Mouse (Mus musculus): ENCODE data around the gene Map4k4.

- TF ChIP-seq CTCF (IDR thresholded peaks at IDR 0.05 in 2 of 3, conservative IDR thresholded peaks at IDR 0.05 in 1 of 3; ENCODE audit: control insufficient read depth in 1 of 3, insufficient read depth in 1 of 3, low read depth in 2 of 3, low read length in 3 of 3, poor library complexity in 1 of 3, severe bottlenecking in 1 of 3) (no peak), USF1 (IDR thresholded peaks at IDR 0.05; ENCODE audit: low read depth, low read length) (no peak)
Measured at GRCm38 (mm10) chr1:39973911-39974310, 73.2 kb downstream of the Map4k4 start.

Data from MEL (cell line).